Mouse (Mus musculus) kidney, postnatal 4 days (tissue): ENCODE measurements around the gene Tppp.
"Not testable (repeated sequence)": the region's sequence is repeated elsewhere in the genome, so short reads cannot be mapped to it uniquely, and the experiment has no call there.

Source experiments
- DNase-seq, 2 experiments: peaks; one replicate each; pipeline ENCODE4 v3.0.0; 2021; ENCODE audit warnings: mixed read lengths in 2 of 2

Tppp gene

DNA sequence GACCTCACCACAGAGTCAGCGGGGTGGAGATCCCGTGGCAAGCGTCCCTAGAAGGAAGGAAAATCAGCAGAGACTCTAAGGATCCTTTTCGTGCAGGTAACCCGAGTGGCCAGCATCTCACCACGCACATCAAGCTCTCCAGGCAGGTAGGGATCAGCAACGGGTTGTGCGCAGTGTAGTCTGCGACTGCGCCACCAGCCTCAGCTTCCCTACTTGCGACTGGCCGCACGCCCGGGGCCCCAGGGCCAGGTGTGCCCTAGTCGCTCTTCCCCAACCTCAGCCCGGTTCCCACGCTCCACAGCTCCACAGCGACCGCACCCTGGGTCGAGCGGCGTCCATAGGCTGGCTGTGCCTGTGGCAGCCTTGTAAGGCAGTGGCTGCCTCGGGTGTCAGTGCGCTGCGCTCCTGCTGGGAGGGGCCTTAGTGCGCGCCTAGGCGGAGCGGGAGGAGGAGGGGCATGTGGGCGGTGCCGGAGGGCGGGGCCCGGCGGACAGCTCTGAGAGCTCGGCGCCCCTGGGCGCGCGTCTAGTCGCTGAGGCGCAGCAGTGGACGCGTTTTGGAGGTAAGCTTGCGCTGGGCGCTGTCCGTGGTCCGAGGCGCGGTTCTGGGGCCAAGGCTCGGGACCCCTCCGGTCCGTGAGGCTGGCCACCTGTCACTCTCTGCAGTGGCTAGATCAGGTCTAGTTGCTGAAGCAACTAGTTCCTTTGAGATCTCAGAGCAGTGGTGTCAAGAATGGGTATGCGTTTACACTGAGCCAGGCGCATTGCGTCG lies at the start of gene Tppp:
Gene Tppp (plus strand): TSS at position 460 of the 771 bp plus-strand sequence.
- DNase-seq = peak; percentile 91 to 93

DNA sequence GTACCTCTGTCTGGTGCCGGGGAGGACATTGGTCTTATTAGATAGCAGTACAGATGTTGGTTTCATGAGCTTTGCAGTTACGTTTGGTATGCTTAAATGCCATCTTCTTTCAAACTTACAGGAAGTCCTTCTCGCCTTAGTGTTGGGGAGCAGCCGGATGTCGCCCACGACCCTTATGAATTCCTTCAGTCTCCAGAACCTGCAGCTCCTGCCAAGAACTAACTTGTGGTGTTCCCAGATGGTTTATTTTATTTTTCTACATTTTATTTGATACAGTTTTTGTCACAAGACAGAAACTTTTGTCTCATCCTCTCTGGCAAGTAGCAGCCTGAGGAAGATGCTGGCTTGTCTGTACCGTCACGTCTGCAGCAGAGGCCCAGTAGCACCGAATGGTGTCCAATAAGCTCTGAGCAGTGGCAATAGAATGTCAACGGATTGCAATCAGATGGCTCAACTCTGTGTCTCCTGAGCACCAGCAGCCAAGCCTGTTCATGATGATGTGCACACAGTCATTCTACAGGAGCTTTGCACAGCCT lies 49.0 kb upstream of the Tppp start:
- DNase-seq = no peak

DNA sequence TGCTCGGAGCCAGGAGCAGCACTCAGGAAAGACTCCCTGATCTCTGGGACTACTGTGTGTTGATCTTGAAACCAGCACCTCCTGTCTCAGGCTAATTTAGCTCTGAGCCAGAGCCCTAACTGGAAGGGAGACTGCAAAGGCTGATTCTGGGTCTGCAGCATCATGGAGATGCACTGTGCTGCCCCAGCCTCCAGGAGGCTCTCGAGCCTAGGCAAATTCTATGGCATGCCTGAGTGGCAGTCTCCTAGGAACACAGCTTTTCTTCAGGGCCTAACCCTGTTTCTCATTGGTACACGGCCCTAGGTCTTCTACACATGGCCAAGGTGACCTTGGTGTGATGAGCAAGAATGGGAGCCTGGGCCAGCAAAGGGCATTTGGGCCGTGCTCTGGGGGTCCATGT lies 48.0 kb upstream of the Tppp start:
- peak in 1 of 2 experiments; percentile 11 for DNase-seq

DNA sequence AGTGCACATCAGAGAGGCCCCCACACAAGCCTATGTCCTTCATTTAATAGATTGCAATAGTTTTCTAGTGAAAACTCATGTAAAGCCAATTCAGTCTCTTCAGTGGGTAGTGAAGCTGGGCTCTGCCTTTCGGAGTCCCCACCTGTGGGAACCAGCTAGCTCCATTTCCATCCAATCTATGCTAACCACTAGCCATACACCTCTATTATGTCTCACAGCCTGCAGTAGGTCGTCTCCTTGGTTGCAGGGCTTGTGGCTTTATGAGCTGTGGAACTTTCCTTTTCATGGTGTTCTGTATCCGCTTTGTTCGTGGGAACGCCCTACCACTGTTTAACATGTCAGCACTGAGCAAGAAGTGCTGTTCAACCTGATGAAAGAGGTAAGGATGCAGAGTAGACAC lies 45.7 kb upstream of the Tppp start, which contains the start of gene Zdhhc11:
Gene Zdhhc11 (plus strand): TSS at position 301 of the 400 bp plus-strand sequence.
- DNase-seq = no peak

DNA sequence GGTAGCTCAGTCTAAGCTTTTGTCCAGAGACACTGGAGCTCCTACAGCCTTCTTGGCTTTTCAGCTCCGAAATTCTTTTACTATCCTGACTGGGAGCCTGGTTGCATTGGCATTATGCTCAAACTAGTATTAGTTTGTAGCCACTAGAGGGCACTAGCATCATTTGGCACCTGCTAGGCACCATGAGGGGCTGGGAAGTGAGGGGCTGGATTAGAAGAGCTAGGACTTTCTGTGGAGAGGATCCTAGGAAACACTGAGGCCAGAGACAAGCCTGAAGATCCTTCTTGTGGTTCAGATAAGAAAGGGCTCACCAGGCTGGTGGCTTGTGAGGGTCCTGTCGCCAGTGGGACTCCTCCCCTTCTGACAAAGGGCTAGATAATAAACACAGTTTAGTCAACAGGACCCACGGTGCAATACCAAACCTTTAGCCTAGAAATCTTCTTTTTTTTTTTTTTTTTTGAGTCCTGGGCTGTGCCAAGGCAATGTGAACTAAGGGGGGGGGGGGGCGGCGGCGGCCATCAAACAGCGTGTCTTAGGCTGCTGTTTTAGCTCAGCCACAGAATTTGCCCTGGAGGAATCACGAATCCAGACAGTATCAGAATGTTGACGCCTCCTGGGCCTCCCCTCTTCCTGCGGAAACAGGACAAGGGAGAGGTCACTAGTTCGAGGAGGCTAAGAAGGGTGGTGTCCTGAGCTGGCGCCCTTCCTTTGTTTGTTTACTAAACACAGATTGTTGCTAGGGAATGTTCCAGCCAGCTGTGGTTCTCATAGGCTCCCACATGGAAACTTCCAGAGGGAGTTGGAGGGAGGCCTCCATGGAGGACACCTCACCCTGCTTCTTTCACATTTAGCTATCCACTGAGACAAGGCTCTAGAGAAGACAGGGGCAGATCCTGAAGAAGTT lies 38.4 kb upstream of the Tppp start:
- DNase-seq = peak; percentile 56 to 75

DNA sequence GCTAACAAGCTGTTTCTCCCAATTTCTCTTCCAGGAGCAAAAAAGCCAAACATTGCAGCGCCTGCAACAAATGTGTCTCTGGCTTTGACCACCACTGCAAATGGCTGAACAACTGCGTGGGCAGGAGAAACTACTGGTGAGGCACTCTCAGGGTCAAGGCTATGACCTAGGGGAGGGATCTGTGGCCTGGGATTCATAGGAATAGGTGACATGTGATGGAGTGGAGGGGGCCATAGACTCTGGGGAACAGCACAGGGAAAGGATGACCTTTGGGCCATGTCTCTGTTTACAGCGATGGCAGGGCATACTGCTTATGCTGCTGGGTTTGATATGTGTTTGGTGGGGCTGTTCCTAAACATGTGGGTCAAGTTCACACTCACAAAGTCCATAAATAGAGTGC lies 34.7 kb upstream of the Tppp start:
- DNase-seq = no peak

DNA sequence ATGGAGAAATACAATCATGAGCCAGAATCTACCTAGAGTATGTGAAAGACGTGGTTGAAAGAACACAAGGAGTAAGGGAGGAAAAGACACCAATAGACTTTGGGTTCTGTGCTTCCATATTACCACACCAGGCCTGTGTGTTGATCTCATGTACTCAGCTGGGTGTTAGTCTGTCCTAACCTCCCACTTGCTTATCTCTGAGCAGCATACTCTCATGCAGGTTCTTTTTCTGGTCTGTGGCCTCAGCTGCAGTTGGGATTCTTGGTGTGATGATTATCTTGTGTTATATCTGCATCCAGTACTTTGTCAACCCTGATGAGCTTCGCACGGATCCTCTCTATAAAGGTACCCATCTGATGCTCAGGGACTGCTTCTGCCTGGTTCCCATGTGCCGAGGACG lies 32.3 kb upstream of the Tppp start:
- DNase-seq = no peak

DNA sequence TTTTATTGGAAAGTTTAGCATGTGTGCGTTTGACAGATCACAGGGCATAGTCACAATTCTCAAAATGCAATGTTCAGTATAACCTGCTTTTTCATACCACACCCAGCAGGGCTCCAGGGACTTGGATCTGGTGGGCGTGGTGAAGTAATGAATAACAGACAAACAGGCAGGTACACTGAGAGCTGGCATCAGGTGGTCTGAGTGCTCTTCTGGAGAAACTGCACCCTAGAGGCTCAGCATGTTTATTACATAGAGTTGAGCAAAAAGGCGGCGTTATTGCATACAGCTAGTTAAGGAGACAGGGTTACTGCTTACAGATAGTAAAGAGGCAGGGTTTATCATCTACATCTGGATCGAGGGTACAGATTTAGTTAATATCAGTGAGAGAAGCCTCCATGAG lies 18.9 kb upstream of the Tppp start:
- no peak for DNase-seq

DNA sequence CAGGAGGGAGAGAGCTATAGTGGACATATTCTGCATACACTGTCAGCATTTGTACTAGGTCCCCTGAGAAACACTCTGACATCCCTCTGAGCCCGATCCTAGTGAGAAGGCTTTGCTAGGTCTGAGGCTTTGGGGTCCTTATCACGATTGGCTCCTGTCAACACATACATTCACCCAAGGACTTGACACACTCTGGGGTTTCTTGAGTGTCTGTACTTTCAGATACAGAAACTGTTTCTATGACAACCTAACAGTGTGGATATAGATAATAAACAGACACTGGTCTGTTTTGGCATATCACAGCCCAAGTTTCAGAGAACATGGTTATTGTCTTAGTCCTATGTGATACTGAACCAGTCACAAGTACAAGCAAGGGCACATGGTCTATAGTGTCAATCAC lies 18.4 kb upstream of the Tppp start:
- DNase-seq = no peak

DNA sequence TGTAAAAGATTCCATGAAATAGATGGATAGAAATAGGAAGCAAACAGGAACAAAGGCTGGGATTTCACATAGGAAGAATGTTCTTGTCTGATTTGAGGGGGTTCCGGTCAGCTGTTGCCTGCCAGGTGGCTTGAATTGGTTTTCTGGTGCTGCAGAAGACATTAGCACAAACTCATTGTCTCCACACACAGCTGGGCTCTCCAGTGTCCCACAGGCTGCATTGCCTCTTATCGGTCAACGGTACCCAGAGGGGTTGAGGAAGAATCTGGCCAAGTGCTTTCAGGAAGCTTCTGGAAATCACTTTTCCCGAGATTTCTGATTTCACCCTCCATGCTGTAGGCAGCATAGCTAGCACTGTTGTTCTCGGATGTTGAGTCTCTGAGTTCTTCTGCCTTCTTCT lies 17.9 kb upstream of the Tppp start:
- no peak for DNase-seq

DNA sequence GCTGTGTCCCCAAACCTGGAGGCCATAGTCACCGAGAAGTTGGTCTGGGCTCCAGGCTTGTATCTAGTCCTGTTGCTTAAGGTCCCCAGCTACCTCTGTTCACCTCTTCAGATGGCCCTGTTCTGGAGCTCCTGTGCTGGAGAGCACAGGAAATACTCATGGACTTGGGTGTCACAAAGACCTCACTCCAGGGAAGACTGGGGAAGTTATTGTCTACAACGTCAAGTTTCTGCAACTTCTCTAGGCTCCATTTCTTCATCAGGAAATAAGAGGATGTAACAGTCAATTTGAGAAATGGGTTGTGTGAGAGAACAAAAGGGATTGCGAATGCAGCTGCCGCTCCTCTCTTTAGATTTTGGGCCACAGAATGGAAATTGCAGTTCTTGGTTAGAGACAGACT lies 12.8 kb upstream of the Tppp start:
- no peak for DNase-seq

DNA sequence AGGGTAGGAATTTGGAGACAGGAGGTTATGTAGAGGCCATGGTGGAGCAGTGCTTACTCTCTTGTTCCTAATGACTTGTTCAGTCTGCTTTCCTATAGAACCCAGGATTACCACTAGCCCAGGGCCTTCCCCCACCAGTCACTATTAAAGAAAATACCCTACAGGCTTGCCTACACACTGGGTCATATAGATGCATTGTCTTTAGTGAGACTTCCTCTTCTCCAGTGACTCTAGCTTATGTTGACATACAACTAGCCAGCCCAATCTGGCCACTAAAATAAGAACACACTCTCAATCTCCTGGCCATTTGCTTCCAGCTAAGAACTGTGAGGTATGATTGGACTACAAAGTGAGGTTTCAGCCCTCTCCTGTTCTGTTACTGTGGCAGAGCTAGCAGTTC lies 8.7 kb upstream of the Tppp start:
- DNase-seq = no peak

DNA sequence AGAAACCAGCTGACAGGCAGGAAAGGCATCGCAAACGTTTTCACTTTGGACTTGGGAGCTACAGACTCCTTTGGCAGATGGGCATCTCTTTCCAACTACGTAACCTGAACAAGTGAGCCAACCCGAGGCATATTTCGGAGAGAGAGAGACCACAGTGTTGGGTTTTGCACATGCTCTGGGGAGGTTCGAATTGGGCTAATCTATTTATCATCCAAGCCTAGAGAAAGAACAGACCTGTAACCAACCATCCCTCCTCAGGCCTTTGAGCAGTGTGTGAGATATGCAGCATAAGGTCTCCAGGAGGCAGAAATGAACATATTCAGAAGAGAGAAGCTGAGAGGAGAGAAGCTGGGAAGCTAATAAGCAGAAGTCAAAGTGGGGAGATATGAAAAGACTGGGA lies 8.2 kb upstream of the Tppp start:
- DNase-seq = no peak

DNA sequence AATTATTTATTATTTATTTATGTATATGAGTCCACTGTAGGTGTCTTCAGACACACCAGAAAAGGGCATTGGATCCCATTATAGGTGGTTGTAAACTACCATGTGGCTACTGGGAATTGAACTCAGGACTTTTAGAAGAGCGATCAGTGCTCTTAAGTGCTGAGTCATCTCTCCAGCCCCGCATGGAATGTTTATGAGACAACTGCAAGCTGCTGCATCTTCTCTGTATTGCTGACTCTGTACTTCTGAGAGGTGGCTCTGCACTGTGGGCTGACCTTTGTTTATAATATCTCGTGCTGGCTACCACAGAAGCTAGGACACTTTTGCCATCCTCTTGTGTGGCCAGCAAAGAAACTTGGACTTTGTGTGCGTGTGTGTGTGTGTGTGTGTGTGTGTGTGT lies 7.7 kb upstream of the Tppp start:
- no peak for DNase-seq

DNA sequence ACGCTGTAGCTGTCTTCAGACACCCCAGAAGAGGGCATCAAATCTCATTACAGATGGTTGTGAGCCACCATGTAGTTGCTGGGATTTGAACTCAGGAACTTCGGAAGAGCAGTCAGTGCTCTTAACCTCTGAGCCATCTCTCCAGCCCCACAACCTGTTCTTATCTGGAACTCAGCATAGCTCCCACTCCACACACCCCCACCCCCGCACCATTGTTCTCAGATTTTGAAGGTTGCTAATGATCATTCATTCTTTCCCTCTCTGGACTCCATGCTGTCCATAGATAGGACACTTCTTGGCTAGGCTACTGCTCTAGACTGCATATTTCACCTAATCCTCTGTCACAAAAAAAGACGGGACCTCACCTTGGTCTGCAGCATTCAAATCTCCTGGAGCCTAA lies 2.3 kb upstream of the Tppp start:
- not testable (repeated sequence) for DNase-seq

DNA sequence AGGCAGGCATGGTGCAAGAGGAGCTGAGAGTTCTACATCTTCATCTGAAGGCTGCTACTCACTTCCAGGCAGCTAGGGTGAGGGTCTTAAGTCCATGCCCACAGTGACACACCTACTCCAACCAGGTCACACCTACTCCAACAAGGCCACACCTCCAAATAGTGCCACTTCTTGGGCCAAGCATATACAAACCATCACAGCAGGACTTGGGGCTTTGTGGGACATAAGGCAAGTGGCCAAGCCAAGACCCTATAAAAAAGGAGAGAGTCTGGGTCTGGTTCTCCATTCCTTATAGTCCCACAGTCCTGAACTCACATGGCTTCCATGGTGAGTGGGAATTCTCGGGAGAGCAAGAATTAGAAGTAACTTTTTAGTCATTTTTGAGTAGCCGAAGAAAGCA lies 991 bp upstream of the Tppp start:
- not testable (repeated sequence) for DNase-seq

DNA sequence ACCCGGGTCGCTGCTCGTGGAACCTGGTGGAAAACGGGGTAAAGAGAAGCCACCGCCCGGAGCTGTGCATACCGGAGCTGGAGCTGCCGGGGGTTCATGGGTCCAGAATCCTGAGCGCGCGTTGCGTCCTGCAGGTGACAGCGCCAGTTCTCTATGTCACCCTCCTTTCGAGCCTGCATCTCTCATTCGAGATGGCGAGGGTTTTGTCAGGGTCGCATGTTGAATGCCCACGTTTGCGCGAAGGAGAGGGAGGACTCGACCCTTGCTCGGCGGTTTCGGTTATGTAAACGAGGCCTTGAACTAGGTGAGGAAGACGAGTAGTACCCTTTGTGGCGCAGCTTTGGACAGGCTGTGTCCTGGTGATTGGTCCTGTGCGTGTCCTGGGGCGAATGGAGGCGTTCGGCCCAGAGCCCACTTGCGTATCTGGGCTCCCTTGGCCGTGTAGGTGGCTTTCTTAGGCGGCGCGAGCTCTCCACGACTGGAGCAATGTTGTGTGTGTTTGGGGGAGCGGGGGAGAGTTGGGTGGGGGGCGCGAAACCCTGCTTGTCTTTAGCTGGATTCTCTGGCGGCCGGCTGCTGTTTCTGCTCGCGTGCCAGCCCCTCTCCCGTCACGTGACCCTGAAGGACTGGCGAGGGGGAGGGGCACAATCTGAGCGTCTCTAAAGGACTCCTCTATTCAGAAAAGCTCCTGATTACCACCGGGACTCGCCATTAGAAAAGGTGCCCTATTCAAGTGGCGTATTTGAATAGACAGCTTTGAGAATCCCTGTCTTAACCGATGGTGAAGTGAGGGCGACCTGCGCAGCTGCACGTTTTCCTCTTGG lies 796 bp downstream of the Tppp start:
- DNase-seq = peak; percentile 67 to 76

DNA sequence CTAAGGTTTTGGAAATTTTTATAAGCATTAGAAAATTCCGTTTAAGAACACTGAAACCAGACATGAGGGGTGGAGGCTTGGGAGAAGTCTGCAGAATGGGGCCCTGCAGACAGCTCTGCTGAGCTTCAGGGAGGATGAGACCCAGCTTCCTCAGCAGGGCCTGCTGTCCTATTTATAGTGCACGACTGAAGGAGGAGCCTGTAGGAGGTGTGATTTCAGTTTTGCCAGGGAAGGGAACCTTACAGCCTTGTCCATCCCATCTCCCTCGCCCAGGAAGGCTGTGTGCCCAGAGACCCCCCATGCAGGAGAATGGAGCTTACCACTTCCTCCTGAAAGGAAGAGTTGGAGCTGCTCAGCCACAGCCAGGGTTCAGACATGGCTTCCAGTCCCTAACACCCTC lies 1.5 kb downstream of the Tppp start:
- no peak for DNase-seq

DNA sequence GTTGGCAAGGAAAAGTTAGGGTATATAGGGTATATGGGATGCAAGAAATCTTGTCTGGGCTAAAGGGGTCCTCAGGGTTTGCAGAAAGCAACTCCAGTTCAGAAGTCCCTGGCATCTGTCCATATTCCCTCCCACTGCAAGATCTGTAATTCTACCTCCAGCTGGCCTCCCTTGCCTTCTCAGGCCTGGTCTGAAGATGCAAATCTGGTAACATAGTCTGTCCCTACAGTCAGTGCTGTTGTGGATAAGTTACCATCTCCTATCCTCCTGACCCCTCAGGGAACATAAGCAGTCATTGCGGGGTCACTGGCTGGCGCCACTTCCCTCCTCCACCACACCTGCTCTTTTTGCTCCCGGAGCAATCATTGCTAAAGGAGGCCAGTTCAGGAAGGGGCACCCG lies 6.7 kb downstream of the Tppp start:
- no peak for DNase-seq

DNA sequence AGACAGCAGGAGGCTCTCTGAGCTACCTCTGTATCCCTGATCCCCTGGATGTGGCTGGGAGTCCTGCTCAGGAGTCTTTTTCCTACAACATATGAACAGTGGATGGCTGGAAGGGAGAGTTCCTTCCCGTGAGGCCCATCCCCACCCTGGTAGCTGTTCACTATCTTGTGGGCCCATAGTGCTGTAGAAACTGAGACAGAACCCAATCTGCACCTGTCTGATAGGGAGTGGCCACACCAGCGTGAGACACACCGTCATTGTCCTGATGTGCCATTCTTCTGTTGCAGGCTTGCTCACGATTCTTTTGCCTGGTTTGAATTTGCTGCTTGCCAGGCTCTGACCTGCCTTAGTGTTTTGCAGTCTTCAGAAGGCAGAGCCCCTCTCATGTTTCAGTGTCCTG lies 8.2 kb downstream of the Tppp start:
- DNase-seq = no peak

DNA sequence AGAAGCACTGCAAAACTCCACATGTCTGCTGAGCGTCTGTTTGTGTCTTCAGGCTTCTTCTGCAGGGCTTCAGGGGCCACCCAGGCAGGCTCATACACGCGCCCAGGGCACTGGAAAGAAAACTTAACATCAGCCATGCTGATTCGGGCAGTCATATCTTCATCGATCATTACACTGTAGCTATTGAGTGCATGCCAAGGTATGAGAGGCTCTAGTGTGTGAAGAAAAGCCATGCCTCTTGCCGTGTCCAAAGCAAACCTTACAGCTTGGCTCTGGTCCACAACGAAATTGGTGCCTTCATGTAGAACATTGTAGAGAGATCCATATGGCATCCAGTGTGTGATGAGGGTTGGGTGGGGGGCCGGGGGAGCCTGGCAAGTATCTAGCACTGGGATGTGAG lies 9.8 kb downstream of the Tppp start:
- not testable (repeated sequence) for DNase-seq

DNA sequence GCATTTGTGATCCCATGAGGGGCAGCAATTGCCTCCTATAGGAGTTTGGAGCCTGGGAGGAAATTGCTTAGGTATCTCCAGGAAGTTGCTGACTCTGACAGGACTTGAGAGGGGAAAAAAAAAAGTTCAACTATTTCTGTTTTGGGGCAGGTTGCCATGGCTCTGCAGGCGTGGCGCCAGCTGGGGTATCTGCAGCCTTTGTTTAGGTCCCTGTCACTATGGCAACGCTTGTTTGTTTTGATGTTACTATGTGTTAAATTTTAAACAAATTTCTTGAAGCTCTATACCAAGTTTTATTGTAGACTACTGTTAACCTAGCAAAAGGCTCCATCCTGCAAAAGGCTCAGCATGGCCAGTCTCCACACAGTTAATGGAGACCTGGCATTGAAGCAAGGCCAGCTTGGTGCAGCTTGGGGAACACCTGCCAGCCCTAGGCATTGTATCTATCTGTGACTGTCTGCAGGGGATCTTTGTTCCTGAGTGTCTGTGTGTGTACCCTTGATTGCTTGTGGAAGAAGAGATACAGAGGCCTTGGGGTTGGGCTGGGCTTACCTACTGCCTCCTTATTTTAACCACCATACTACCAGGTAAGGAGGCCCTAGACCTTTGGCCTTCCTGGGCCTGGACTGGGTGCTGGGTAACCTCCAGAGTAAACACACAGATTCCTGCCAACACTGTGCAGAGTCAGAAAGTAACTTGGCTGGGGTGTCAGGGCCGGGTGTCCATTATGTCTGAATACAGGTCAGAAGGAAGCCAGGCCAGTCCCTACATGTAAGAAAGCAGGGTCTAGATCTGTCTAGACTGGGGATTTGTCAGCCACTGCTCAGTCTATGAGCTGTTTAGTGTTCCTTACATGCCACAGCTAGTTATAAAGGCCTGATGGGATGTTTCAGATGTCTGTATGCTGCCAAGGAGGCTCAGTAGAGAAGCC lies 16.2 kb downstream of the Tppp start:
- peak; percentile 21 to 51 for DNase-seq
